Mouse (Mus musculus): ENCODE data around the gene Yes1.
"Not testable (repeated sequence)": the region's sequence is repeated elsewhere in the genome, so short reads cannot be mapped to it uniquely, and the experiment has no call there.

The Yes1 gene

GRCm38 (mm10) chr5:32706226-32706780 lies 95.3 kb downstream of the Yes1 start:
- no peak for DNase-seq (ENCODE audit: low read depth)

DNA sequence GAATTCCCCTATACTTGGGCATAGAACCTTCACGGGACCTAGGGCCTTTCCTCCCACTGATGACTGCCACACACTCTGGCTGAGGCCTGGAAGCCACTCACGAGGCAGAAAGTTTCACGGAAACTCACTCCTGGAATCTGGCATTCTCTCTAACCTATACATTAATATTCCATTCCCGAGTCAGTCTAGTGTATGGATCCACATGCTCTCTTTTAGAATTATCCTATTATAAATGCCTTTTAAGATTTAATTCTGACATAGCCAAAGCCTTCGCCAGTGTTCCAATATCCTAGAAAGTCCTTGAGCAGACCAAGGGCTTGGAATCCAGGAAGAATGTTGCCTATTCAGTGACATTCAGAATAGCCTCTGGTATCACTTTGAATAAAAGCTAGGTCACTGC lies 100.5 kb downstream of the Yes1 start:
- DNase-seq (ENCODE audit: low read depth), result no peak

GRCm38 (mm10) chr5:32712221-32713041 lies 101.5 kb downstream of the Yes1 start:
- no peak for DNase-seq (ENCODE audit: low read depth)

DNA sequence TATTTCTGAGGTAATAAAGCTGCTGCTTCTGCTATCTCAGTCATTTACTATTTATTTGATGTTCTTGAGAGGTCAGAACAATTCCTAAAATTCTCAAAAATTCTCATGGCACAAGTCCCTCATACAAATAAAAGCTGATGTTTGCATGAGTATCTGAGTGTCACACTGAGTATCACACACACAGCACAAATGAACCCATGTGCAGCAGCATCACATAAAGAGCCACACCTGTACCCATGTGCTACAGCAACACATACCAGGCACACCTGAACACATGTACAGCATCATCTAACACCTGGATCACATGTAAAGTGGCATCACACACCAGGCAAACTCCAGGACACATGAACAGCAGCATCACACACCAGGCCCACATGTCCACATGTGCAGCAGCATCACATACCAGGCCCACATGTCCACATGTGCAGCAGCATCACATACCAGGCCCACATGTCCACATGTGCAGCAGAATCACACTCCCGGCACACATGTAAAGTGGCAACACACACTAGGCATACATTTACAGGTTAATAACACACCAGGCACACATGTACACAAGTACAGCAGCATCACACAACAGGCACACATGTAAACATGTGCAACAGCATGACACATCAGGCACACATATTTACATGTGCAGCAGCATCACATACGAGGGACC lies 102.2 kb downstream of the Yes1 start:
- peak; percentile 6 for DNase-seq (ENCODE audit: low read depth)

GRCm38 (mm10) chr5:32713703-32714467 lies 102.9 kb downstream of the Yes1 start:
- peak; percentile 79 for DNase-seq (ENCODE audit: low read depth)

DNA sequence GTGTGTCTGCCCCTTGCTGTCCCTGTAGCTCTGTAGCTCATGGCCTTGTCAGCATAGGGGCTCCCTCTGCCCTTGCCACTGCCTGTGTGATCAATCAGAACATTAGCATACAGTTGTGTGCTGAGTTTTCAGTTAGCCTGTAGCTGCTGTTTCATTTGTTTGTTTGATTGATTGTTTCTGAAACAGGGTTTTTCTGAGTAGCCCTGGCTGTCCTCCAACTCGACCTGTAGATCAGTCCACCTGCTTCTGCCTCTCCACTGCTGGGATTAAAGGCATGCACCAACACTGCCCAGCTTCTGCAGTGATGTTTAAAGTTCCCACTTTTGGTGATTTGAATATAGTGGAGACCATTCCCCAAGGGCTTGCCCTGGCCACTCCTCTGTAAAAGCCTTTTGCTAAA lies 106.8 kb downstream of the Yes1 start:
- no peak for DNase-seq (ENCODE audit: low read depth)

- no peak for DNase-seq (ENCODE audit: low read depth)
These were observed 107.9 kb downstream of the Yes1 start for GRCm38 (mm10) chr5:32718916-32719315.

DNA sequence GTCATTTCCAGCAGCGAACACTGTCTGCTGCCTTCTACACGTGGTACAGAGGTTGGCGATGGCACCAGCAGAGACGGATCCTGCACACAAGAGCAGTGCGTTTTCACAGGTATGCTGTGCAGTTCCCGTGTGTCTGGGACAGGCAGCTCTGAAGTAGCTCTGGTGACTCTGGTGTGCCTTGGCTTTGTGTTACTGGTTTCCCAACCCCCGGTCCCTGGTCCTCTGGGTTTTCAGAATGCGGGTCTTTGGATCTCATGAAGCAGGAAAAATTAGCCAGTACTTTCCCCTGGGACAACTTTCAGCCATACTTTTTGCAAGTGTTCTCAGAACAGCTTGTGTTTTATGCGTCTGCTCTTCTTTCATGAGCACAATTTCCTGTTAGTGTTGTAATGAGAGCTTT lies 109.4 kb downstream of the Yes1 start:
- no peak for DNase-seq (ENCODE audit: low read depth)

DNA sequence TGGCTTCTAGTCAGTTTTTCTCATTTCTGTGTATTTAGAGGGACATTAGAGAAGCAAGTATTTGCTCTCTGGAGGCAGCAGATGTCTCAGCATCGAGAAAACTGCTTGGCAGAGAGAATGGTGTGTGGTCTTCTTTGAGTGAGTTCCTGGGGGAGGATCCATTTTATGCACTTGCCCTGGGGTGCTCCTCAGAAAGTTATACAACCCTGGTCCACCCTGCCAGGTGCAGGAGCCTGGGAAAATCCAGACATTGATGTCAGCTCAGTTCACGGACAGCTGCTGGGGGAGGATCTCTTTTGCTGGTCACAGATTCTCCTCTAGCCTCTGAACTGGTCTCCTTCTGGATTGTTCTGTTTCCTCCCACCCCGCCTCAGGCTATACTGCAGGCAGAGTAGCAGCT lies 110.3 kb downstream of the Yes1 start:
- no peak for DNase-seq (ENCODE audit: low read depth)

DNA sequence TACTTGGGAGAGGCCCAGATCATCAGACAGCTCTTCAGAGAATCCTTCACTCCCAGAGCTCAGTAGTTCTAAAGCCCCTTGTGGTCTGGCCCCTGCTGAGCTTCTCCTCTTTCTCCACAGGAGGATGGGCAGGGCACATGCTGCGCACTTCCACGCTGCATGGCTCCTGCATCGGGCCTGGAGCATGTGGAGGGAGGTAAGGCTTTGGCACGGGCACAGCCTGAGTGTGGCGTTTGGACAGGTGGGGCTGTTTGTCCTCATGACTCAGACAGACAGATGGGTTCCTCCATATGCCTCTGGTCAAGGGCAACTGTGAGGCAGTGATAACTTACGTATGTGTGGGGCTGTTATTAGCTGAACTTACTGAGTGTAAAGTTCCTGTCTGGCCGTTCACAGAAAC lies 111.3 kb downstream of the Yes1 start:
- no peak for DNase-seq (ENCODE audit: low read depth)

DNA sequence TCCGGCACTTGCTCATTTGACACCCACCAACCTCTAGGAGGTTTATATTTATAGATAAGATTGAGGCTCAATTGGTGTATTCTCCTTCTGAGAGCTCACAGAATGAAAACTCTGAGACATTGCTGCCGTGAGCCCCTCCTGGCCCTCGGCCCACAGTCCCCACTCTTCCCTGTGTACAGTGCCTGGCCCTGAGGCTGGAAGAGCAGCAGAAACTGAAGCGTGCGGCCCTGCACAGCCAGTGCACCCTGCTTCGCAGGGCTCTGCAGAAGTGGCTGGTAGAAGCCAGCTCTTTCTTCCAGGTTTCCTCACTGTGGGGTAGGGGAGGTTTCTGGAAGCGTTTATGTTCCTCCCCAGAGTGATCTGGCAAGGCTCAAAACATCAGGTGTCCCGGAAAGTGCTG lies 111.7 kb downstream of the Yes1 start:
- DNase-seq (ENCODE audit: low read depth), result not testable (repeated sequence)

DNA sequence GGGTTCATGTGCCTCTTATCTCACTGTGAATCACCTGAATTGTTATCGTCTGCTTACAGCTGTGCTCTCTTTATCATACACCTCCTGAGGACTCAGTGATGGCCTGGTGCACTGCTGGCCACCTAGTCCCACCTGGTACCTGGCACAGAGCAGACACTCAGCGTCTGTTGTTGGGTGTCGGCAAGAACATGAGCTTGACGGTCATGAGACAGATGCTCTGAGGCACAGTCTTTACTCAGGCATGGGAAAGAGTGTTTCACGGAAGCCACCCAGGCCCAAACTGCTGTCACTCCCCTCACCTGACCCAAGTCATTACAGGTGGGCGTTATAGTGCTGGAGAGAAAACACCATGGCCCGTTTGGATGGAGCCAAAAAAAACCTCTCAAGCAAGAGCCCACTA lies 113.0 kb downstream of the Yes1 start:
- no peak for DNase-seq (ENCODE audit: low read depth)

GRCm38 (mm10) chr5:32725397-32725796 lies 114.4 kb downstream of the Yes1 start:
- DNase-seq (ENCODE audit: low read depth), result not testable (repeated sequence)

GRCm38 (mm10) chr5:32728300-32728699 lies 117.3 kb downstream of the Yes1 start:
- no peak for DNase-seq (ENCODE audit: low read depth)

GRCm38 (mm10) chr5:32728851-32729250 lies 117.9 kb downstream of the Yes1 start:
- no peak for DNase-seq (ENCODE audit: low read depth)

- not testable (repeated sequence) for DNase-seq (ENCODE audit: low read depth)
These were observed 122.9 kb downstream of the Yes1 start for GRCm38 (mm10) chr5:32733892-32734291.

DNA sequence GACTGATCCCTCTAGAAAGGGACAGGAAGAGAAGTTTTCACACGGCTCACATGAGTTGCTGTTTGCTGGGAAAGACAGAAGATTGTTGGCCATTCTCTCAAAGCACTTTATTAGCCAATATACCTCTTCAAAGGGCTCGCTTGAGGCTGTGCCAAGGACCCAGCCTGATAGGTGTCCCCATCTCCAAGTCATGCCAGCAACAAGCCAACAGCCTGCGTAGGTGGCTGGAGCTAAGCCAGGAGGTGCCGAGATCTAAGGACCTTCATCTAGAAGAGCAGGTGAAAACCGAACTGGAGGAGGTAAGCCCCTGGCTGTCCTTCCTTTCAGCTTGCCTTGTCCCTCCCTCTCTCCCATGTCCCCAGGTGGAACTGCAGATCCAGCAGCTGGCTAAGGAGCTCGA lies 124.8 kb downstream of the Yes1 start:
- no peak for DNase-seq (ENCODE audit: low read depth)

Measured in c-Kit-positive CD71-negative TER-119-negative erythroid progenitor cells, embryonic 14.5 days (primary cell).